Mouse (Mus musculus): ENCODE measurements at regions not wholly inside any gene's neighbourhood (a gene's known extent, or its start where the extent isn't known, plus 50 kb on each side); places are given as distances from the start of the nearest gene placed in this dataset.

DNA sequence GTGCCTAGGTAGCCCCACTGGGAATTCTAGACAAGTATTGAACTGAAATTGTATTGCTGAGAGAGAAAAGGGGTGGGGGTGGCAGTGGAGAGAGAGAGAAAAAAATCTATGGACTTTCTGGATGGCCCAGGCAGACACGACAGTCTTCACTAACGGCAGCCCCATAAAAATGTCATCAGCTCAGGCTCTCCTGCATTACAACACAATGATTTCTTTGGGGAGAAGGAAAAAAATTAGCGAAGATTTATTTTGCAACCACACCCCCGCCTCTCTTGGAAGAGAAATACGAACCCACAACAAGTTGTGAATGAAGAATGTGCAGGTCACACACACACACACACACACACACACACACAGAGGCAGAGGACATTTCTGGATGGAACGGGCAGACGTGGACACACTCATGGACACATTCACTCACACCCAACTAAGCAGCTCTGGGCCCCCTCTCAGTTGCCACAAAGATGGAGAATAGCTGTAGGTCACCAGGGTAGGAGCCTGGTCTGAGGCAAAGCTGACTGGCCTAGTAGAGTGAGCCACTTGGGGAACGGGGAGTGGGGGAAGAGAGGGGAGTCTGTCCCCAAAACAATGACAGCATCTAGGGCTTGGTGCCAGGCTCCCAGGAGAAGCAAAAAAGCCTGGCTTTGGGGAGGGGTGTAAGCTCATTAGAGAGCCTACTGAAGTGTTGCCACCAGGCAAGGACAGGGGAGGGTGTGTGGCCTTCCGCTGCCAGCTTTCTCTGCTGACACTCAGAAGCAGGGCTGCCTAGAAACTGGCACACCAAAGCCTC, 201.0 kb downstream of the Sox9 start:
- no peak for DNase-seq

DNA sequence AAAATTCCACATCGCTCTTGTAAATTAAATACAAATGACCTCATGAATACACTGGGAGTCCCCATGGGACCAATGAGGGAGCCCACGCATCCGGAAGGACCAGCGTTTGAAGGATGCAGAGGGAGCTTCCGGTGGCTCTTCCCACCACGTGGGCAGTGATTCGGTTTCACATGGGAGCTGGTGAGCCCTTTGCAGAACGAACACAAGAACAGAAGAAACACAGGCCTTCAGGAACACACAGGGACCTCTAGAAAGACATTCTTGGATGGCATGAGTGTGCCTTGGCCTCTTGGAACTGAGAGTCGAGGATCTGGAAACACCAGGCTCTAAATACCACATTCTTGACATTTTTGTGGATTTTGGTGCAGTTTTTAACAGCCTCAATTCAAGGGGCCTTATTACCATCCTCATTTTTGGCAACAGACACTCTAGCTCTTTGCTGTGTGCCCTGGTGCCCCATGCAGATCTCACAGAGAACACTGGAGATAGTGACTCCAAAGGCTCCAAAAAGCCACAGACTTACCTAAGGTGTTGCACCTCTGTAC, 204.1 kb downstream of the Sox9 start:
- no peak for DNase-seq

DNA sequence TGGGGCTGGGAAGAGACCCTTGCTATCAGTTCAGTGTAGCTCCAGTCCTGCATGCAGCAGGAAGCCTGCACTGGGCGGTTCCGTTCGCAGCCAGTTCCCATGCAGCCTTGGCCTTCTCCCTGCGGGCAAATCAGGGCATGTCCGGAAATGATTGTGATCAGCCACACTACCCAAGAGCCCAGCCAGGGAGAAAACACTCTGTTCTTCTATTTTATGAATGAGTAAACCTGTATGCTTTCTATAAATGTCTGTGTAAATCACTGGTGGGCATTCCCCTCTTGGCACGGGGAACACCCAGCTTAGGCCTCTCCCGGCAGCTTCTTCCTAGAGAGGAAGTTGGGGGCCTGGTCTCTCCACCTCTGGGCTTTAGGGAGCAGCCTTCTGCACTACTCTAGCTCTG, 205.8 kb downstream of the Sox9 start:
- no peak for DNase-seq

DNA sequence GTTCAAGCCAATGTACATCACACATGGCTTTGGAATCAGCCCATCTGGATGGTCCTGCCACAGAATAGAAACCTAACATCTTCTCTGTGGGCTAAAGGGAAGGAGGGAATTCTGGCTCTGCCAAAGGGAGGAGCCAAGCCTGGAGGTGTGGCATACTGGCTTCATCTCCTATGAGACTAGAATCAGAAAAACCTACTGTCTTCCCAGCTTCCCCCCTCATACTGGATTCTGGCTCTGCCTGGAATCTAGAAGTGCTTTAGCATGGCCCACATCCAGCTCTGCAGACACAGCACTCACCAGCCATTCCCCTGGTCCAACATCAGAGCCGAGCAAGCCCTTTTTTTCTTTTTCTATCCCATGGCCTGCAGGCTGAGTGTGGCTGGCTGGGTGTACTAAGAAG, 206.9 kb downstream of the Sox9 start:
- DNase-seq: no peak

DNA sequence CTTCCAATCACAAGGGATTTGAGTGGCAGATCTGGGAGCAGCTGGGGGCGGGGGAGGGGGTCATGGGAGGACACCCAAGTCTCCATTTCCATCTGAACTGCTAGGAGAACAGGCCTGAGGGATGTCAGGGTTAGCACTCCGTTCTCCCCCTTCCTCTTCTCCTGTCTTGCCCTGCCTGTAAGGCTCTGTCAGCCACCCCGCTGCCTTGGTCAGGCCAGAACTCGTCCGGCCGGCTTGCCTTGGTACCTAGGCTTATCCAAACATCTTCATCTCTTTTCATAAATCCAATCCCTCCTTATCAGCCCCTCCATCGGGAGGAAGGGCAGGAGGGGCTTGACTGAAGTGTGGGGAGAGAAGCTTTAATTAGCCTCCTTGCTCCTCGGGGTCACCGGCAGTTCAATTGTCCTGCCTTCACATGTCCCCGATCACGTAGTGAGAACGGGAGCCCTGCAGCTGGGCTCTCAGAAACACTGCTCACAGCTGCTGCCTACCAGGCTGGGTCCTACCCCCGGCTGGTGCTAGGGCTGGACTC, 208.0 kb downstream of the Sox9 start:
- no peak for DNase-seq

DNA sequence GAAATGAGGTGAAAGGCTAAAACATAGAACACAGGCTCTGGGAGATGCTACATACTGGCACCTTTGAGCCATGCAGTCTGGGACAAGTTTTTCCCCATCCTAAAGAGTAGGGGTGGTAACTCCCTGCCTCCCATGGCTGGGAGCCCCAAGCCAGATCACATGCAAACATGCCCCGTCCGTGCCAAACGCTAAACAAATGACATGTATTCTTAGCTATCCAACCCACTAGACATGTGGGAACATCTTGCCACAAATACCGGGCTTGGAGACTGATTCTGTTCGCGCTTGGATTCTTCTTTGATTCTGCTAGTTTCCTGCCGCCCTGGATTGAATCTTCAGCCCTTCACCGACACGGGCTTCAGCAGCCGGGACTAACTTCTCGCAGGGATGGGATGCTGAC, 208.7 kb downstream of the Sox9 start:
- no peak for DNase-seq

DNA sequence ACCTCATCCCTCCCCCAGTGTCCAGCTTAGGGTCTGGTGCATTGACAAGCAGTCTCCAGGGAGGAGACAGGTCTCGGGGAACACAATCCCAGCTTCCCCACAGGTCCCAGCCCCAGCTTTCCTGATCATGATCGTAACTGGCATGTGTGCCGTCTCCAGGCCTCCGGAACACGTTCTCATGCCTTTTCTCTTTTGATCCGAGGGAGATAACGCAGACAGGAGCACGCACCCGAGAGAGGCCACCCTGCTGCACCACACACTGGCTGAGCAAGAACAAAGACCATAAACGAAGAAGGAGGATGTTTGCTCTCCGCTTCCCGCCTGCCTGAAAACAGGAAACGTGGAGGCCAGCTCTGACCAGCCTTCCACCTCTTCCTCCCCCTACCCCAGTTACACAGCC, 209.8 kb downstream of the Sox9 start:
- no peak for DNase-seq

DNA sequence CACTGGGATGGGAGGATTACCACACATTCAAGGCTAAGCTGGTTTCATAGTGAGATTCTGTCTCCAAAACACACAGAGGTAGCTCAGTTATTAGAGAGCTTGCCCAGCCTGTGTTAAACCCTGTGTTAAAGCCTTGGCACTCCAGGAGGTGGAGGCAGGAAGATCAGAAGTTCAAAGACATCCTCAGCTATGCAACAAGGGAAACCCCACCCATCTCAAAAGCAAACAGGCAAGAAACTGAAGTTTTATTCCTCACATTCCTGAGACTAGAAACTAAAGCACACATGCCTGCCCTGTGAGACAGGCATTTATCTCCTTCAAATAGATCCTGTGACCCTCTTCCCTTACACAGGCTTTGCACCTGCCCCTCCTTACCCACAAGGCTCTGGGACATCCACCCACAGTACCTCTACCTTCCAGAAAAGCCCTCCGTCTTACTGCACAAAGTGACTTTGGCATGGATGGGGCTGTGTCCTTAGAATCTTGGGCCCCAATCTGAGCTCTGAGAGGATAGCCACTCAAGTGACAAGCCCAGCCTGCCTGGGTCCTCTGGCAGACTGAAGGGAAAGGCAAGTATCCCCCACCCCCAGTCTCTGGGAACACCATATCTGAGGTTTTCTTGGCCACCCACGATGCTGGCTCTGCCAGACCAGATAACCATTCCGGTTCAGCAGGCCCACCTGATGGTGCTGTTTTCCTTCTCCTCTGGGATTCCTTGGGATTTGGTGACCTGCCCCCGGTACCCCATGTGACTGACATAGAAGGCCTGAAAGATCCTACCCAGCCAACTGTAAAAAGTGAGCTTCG, 217.0 kb downstream of the Sox9 start:
- no peak for DNase-seq

DNA sequence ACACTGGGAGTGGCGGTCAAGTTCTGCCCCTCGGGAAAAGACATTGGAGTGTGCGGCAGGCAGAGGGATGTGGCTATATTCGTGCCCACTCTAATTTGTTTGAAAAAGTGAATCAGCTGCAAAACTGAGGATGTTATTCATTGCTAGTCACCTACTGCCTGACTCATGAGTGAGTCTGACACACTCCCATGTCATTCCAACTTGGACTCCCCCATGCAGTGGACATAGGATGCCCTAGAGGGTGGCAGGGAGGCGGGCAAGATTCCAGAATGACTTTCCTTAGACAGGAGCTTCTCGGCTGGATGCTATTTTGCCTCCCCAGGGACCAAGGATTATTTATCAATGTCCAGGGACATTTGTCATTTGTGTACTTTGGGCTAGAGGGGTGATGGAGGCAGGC, 219.0 kb downstream of the Sox9 start:
- DNase-seq: no peak

DNA sequence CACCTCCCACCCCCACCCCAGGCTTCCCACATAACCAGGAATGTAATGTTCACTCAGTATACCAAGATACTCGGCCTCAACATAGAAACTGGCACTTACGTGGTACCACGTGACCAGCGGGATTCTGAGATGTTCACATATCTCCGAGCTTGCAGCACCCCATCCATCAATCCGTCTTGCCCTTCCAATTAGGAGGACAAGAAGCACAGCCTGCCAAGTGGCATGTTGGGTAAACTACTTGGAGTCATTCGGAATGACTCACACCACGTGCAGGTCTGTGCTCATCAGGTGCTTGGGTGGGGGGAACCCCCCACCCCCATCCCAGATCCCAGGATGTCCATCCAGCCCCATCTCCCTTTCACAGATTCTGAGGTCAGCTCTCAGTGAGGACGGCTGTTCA, 223.9 kb downstream of the Sox9 start:
- DNase-seq: no peak

DNA sequence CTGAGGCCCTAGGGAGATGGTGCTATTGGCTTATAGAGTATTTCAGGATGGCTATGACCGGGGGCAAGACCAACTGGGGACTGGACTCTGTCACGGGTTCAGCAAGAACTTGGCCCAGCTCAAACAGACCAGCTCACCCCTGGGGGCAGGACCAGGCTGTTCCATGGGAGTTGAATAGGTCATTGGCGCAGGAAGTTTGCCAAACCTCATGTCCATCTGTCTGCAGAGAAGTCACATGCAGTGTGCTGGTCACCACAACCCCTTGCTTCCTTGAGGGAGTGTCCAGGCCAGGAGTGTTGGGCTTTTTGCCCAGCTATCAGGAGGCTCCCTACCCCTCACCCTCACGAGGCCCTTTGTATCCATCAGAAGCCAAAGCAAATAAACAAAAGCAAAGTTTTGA, 226.5 kb downstream of the Sox9 start:
- no peak for DNase-seq

DNA sequence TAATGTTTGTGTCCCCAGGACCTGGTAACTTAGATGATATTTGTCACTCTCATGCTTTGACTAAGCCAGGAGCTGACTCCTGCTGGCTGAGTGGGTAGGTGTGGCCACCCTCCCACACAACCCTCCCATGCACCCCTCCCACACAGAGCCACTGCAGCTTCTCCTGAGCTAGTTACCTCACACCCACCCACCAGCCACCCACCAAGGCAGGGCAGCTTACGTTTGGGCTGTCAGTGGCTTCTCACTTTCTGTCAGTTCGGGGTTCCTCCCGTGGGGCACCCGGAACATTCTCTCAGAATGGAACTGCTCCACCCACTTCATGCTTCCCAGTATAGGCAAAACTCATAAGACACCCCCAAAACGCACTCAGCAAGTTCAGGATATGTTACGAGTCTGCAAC, 227.4 kb downstream of the Sox9 start:
- no peak for DNase-seq

DNA sequence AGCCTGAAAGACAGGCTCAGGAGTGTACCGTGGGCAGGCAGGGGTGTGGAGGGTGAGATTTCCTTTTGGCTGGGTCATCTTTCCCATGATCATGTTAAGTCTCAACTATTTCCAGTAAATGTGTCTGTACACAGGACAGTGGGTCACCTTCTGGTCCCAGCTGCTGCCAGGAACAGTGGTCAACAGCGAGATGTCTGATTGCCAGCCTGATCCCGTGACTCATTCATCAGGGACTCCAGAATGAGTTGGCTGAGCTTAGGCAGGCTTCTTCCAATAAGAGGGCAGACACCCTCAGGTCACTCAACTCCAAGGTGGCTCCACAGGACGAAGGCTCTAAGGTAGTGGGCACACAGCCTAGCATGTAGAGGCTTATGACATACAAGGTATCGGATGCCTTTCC, 228.9 kb downstream of the Sox9 start:
- no peak for DNase-seq

DNA sequence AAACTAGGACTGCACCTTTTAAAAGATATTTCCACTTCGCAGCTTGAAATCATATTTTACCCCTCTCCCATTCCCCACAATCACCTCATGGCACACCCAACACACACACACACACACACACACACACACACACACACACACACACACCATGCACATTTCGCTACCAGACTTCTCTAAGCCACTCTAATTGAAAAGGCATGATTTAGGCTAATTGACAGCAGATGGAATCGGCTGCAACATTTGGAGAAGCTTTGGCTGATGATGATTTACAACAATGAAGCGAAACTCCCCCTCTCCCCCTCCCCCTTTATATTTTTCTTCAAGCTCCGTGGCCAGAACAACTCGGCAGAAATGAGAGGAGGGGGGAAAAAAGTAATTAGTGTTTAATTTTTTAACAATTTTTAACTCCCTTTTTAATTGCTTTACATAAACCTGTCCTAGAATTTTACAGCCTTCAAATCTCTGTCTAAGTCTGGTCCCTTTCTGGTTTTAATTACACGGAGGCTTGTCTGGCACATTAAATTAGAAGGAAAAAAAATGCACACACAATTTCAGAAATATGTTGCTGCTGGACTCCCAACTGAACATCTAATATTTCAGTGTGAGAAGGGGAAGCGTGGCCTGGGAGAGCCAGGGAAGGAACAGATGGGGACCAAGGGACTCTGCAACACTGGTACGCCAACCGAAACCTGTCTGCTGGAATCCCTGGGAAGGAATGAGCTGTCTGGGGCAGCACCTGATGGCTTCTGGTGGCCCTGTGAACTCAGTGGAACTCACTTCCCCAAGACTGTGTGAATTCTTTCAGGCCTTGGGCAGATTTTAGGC, 232.4 kb downstream of the Sox9 start:
- no peak for DNase-seq

DNA sequence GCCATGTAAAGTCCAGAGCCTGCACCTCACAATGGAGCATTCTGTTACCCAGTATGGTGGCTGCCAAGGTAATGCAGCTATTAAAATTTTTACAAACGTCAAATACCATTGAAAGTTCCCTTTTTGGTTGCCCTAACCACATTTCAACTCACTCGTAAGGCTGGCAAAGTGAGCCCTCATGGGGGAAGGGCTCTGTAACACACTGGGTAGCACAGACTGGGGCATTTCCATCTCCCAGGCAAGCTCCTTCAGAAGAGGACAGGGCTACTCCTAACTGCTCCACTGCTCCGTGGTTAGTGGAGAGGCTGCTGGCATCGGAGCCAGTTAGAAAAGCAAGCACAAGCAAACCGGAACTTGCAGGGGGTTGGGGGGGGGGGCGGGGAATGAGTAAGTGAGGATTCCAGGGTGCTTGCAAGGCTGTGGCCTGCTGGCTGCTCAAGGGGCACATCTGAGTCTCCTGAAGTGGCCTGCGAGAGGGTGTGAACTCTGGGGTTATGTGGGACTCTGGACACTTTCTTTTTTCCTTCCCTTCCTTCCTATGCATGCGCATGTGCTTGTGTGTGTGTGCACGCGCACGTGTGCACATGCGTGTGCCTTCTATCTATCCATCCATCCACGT, 233.8 kb downstream of the Sox9 start:
- DNase-seq: no peak

DNA sequence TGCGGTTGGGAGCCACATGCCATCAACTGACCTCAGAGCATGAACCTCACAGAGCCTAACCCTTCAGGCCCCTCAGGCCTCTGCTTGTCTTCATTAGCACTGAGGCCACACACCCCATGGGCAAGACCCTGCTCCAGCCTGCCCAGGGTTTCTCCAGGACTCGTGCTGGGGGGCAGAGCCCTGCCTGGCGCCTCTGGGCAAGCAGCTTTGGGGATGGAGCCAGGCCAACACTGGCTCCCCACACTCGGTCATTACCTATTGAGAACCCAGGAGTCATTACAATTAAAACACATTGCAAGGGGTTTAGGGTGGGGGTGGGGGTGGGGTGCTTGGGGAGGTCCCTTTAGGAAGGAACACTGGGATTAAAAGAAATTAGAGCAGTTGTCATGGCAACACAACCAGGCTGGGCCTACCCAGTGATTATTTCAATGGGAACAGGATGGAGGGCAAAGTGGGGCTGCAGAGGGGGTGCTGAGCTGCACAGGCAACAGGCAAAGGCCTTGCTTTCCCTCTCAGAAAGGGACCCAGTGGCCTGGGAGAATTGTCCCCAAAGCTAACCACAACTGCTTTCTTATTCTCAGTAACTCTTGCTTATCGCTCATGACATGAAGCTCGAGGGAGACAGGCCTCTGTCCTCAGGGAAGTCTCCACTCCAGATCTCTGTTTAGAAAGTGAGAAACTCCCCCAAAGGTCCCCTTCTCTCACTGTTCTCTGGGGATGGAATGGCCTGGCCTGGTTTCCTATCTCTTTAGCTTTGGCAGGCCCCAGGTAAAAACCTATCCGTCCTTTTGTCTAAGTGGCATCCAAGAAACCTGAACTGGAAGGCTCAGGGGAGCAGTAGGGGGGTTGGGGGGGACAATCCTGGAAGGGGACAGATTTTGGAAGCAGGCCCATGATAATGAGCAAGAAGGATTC, 235.0 kb downstream of the Sox9 start:
- DNase-seq: no peak

DNA sequence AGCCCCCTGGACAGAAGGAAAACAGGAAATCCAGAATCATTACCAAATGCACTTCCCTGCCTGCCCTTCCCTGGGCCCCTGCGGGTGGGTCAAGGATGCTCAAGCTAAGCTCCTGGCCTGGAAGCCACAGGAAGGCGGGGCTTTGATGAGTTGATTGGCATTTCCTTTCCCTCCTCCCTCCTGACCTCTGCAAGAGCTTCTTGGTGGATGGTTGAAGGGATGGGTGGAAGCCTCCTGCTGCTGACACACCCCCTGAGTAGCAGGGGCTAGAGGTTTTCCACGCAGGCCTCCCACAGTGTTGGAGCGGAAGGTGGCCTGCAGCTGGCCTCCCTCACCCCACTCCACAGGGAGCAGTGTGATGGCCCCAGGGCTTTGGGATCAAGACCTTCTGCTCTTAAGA, 239.5 kb downstream of the Sox9 start:
- no peak for DNase-seq

DNA sequence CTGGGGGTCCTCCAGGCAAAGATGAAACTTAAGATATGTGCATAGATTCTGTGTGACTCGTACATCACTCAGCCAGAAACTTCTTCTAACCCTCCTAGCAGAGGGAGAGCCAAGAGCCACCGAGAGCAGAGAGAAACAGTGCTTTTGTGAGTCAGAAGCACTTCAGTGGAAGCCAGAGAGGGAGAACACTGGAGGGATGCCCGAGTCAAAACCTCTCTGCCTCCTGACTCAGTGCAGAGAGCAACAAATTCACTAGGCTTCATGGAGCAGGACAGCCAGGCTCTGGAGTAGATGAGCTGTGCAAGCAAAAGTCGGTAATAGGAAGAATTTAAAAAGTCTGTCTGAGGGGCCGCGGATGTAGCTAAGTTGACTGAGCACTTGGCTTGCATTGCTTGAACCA, 245.0 kb downstream of the Sox9 start:
- DNase-seq: no peak

DNA sequence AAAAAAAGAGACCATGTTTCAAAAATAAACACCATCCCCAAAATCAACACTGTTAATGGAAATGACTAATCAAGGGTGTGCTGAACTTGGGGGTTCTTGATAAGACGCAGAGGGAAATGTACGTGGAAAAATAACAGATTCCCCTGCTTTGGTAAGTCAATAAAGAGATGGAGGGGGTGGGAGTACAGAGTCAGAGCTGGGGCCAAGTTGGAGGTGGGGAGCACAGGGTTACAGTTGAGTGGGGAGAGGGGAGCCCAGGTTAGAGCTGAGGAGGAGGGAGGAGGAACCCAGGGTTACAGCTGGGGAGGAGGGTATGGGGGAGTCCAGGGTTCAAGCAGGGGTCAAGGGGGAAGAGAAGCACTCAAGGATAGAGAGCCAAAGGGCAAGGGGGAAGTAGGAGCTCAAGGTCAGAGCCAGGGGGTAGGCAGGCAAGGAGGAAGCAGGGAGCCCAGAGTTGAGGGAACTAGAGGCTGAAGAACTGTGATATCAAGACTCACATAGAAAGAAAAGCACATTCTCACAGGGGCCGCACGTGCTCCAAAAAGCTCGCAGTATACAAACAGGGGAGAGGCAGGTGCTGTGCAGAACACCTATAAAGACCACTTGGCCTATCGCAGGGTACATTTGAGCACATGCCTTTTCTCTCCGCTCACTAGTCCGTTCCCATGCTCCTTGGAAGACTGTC, 246.4 kb downstream of the Sox9 start:
- DNase-seq: no peak

DNA sequence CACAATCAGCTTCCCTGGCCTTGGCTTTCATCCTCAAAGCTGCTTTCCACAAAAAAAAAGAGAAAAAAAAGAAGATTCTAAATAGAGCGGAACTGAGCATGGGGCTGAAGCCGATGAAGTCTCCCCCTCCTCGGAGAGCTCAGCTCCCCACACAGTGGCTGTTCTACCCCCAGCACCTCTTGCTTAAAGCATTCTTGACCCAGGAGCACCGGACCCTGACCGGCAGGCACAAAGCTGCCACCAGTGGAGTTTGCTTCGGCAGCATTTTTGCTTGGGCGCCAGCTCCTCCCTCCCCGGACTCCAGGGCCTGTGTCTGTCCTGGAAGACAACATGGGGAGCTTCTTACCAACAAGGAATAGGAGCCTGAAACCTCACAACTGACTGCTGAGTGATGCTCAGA, 249.4 kb downstream of the Sox9 start:
- no peak for DNase-seq

Measured in thymus, postnatal 36 days (tissue).